Mouse (Mus musculus): Measurements from ENCODE around the gene Syngr1.
A peak's percentile ranks its signal among the peaks of the same experiment; 100 is the strongest.

- TF ChIP-seq EP300 (IDR thresholded peaks at IDR 0.05; ENCODE audit: low read depth): no peak
- TF ChIP-seq CTCF (IDR thresholded peaks at IDR 0.05; ENCODE audit: low read depth): peak; percentile 84
These were observed at the start of gene Syngr1, which contains the start of gene Rpl3 for GRCm38 (mm10) chr15:80091121-80091955.

Measured in liver, postnatal 0 days (tissue).